Mouse (Mus musculus) ES-Bruce4 (cell line): ENCODE data around the gene Hpd.

ENCODE experiments used
- CTCF ChIP-seq: IDR thresholded peaks from one replicate; pipeline ENCODE4 v1.8.1; 2011; ENCODE audit warnings: low read depth, low read length
- POLR2A ChIP-seq: IDR thresholded peaks from one replicate; pipeline ENCODE4 v1.8.1; 2011; ENCODE audit warnings: low read length; ENCODE audit not compliant: insufficient read depth

- TF ChIP-seq POLR2A (no peak), CTCF (no peak)
Measured at GRCm38 (mm10) chr5:123133784-123134143, 48.8 kb downstream of the Hpd start.
